Mouse (Mus musculus) midbrain, embryonic 12.5 days (tissue): ENCODE results near the gene Klf13. TPM values are rescaled to one million over a fixed set of nuclear protein-coding genes. Genes with fewer than 3 reads are reported as not detected.

Source experiments
- ATAC-seq: fragments of 200-750 bp; cut with Nextera tagmentation; 2 replicates; pipeline ENCODE4 v1.8.0; 2017; ENCODE audit warnings: low read depth, moderate TSS enrichment, moderate library complexity; ENCODE audit not compliant: low FRiP score
- H3K27ac ChIP-seq: fragments of 300-500 bp; sonication (generic); replicated peaks from 2 replicates; pipeline ENCODE4 v1.5.1; 2016; ENCODE audit warnings: mild to moderate bottlenecking
- H3K27me3 ChIP-seq: fragments of 300-500 bp; sonication (generic); 2 replicates; pipeline ENCODE4 v1.6.1; 2016; ENCODE audit warnings: mild to moderate bottlenecking
- H3K36me3 ChIP-seq: fragments of 300-500 bp; sonication (generic); 2 replicates; pipeline ENCODE4 v1.6.1; 2016
- H3K4me1 ChIP-seq: fragments of 300-500 bp; sonication (generic); 2 replicates; pipeline ENCODE4 v1.6.1; 2016
- H3K4me2 ChIP-seq: fragments of 300-500 bp; sonication (generic); replicated peaks from 2 replicates; pipeline ENCODE4 v1.6.1; 2016; ENCODE audit warnings: mild to moderate bottlenecking, moderate library complexity
- H3K4me3 ChIP-seq: fragments of 300-500 bp; sonication (generic); 2 replicates; pipeline ENCODE4 v1.5.1; 2016; ENCODE audit warnings: mild to moderate bottlenecking
- H3K9ac ChIP-seq: fragments of 300-500 bp; sonication (generic); replicated peaks from 2 replicates; pipeline ENCODE4 v1.6.1; 2016; ENCODE audit warnings: mild to moderate bottlenecking, moderate library complexity
- H3K9me3 ChIP-seq: fragments of 300-500 bp; sonication (generic); 2 replicates; pipeline ENCODE4 v1.6.1; 2016; ENCODE audit warnings: mild to moderate bottlenecking
- WGBS: fragments of 180-500 bp; shearing (Covaris S2); methylation state at CpG from one replicate; pipeline ENCODE4 v1.1.7; 2016; 5-methylcytosine and 5-hydroxymethylcytosine counted together
- polyA plus RNA-seq: library from polyadenylated mRNA; unstranded; fragments of >200 nt; fragmentation: Nextera tagmentation; extraction: Ambion mirVana; gene quantifications from 2 replicates; pipeline ENCODE4 v1.2.1, GENCODE M21; 2016

The Klf13 gene
- polyA plus RNA-seq, 1 experiment from 2014 or later, result 30.7 TPM

DNA sequence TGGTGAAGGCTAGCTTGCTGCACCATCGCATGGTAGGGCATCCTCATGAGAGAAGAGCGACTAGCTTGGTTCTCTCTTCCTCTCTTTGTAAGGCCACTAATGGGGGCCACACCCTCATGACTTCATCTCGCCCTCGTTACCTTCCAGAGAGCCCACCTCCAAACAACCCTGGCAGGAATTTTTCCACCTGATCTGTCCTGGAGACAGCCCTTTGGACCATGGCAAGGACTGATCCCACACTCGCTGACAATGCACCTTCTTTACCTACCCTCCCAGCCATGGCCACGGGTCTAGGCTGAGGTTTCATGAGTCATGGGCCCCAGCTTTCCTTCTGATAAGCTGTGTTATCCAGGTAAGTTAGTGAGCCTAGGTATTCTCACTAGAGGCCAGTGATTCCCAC, 77.6 kb downstream of the Klf13 start:
- H3K4me2 ChIP-seq, result no peak overlapping the region
- H3K9ac ChIP-seq, result no peak overlapping the region
- no peak for ATAC-seq
- H3K27ac ChIP-seq, result no peak overlapping the region
- H3K9me3 ChIP-seq, result no peaks in the 10 kb centered on the region
- H3K4me1 ChIP-seq, result no peaks in the 10 kb centered on the region
- no peaks in the 10 kb centered on the region for H3K27me3 ChIP-seq
- WGBS, result 93% methylated on average over 6 of the region's 6 CpGs
- no peaks in the 10 kb centered on the region for H3K36me3 ChIP-seq
- H3K4me3 ChIP-seq, result no peak overlapping the region

DNA sequence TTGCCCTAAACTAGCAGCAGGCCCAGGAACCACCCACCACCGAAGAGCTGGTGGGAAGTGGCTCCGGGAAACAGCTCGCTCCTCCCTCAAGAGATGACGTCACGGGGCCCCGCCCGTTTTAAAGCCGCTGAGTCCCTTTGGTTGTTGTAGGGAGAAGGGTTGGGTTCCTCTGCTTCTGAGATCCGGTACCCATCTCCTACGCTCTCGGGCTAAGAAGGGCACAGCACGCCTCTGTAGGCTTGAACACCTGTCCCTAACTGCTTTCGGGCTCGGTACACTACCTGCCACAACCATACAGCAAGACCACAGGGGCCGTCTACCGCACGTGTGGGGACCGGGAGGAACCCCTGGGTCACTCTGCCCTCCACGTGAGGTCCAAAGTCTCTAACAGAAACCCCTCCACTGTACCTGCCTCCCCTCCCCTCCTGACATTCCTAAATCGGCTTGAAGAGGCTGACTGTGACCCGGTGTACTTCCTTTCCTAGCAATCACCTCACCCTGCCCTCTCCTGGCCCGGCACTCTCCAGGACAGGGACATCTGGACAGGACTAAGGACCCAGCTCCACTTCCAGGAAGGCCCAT, 80.1 kb downstream of the Klf13 start:
- peak; percentile 64 for ATAC-seq
- Histone ChIP-seq H3K36me3 (no peaks in the 10 kb centered on the region), H3K4me2 (peak overlapping the region; percentile 53), H3K27me3 (no peaks in the 10 kb centered on the region; the same call in 1 of the 2 replicates), H3K27ac (no peak overlapping the region), H3K4me1 (no peaks in the 10 kb centered on the region), H3K9me3 (no peaks in the 10 kb centered on the region), H3K4me3 (peak overlapping the region; percentile 34), H3K9ac (0 out of 2 replicates have a peak overlapping the region, but pooled peaks have one; percentile 4)
- 5% methylated on average over 22 of the region's 22 CpGs for WGBS

DNA sequence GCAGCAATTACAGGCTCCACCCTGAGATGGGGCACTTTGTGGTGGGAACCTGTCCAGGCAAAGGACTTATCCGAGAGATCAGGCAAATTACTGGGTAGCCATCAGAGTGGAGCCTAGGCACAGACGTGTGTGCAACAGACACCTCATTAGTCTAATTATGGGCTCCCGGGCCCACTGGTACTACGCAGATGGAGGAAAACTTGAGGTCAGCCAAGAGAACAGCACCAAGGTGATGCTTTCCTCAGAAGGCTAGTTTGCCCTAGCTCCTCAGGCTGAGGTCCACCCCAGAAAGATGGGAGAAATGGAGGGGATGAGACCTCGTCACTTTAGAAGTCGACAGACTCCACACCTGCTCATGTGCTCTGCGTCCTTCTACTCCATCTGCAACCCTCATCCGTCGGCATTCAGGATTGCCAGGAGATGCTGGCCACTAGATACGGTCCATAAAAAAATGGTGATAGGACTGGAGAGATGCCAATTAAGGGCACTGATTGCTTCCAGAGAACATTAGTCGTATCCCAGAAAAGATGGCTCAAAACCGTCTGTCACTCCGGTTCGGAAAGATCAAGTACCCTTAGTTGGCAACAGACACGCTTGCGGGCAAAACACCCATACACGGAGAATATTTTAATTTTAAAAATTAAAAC, 80.8 kb downstream of the Klf13 start:
- Histone ChIP-seq H3K4me3 (no peak overlapping the region), H3K4me2 (no peak overlapping the region; the same call in 1 of the 2 replicates), H3K27me3 (no peaks in the 10 kb centered on the region; the same call in 1 of the 2 replicates), H3K4me1 (no peaks in the 10 kb centered on the region), H3K27ac (no peak overlapping the region), H3K36me3 (no peaks in the 10 kb centered on the region), H3K9ac (no peak overlapping the region), H3K9me3 (no peaks in the 10 kb centered on the region)
- no peak for ATAC-seq
- 90% methylated on average over 17 of the region's 17 CpGs for WGBS

DNA sequence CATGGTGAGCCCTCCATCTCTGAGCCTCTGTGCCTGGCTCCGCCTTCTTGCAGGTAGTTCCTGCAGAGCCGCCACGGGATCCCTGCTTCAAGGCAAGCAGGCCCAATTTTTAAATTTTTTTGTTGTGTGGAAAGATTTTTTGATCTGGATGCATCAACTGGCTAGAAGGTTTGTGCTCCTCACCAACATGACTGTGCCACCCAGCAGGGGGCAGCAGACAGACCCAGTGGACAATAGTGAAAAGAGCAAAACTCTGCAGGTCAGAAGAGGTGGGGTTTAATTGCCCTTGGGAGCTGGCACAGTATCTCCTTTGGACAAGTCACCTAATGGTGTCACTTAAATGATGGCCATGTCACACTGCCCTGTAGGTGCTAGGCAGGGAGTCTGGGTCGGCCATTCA, 83.4 kb downstream of the Klf13 start:
- H3K9me3 ChIP-seq, result no peaks in the 10 kb centered on the region
- H3K9ac ChIP-seq, result no peak overlapping the region
- no peak overlapping the region for H3K4me2 ChIP-seq
- H3K4me3 ChIP-seq, result no peak overlapping the region
- H3K27ac ChIP-seq, result no peak overlapping the region
- no peak for ATAC-seq
- H3K4me1 ChIP-seq, result no peaks in the 10 kb centered on the region
- WGBS, result 79% methylated on average over 4 of the region's 4 CpGs
- no peaks in the 10 kb centered on the region; the same call in 1 of the 2 replicates for H3K27me3 ChIP-seq
- no peaks in the 10 kb centered on the region for H3K36me3 ChIP-seq

DNA sequence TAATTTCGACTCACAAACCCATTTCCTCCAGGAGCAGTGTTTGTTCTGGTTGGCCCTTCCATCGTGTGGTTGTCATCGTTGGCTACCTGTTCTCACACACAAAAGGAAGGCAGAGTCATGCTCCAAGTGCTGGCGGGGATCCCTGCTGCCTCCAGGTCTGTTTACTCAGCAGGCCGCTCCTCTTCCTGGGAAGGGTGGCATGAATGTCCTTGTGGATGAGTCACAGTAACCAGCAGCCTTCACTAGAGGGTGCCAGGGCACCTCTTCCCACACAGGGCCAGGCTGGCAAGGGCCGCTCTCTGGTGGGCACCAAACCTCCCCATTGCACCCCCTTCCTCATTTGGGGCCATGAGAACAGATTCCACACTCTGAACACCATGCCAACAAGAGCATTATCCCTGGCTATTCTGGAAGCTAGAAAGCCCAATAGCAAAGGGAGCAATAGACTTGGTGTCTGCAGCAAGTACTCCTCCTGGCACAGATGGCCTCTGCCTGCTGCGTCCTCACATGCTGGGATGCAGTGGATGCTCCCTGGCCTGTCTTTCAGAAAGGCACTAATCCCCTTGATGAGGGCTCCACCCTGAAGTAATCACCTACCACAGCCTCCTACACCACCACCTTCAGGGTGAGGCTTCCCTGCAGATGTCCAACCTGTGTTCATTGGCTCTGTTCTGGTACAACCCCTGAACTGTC, 86.7 kb downstream of the Klf13 start:
- no peaks in the 10 kb centered on the region for H3K9me3 ChIP-seq
- no peak overlapping the region for H3K27ac ChIP-seq
- no peaks in the 10 kb centered on the region for H3K36me3 ChIP-seq
- 62% methylated on average over 7 of the region's 7 CpGs for WGBS
- H3K27me3 ChIP-seq, result no peaks in the 10 kb centered on the region; the same call in 1 of the 2 replicates
- H3K9ac ChIP-seq, result no peak overlapping the region
- H3K4me3 ChIP-seq, result no peak overlapping the region
- ATAC-seq, result no peak
- H3K4me2 ChIP-seq, result no peak overlapping the region
- H3K4me1 ChIP-seq, result no peaks in the 10 kb centered on the region

Other genes with a start within 250 kb of the Klf13 start
- not detected in 2 replicates for gene E030018B13Rik, start 22.1 kb downstream of the Klf13 start, polyA plus RNA-seq
- 0.52 and 0.72 TPM in 2 replicates for gene Trpm1, start 214.9 kb upstream of the Klf13 start, polyA plus RNA-seq